Mouse (Mus musculus) adrenal gland, postnatal 10 days (tissue): ENCODE results near the gene Hoxd12. TPM values are rescaled to one million over a fixed set of nuclear protein-coding genes. Genes with fewer than 3 reads are reported as not detected.

Experiments
- DNase-seq: peaks from one replicate; pipeline ENCODE4 v3.0.0; 2021; ENCODE audit warnings: mixed read lengths
- total RNA-seq, 2 experiments: library from RNA; stranded (reverse); gene quantifications; 2 replicates each; pipeline ENCODE4 v1.2.3; 2021

Hoxd12 gene
- total RNA-seq, 2 experiments from 2014 or later: not detected

GRCm38 (mm10) chr2:74695813-74696430 lies 21.1 kb downstream of the Hoxd12 start:
- no peak for DNase-seq

- no peak for DNase-seq
These were observed 21.9 kb downstream of the Hoxd12 start for GRCm38 (mm10) chr2:74696442-74697335.

- DNase-seq: peak; percentile 78
These were observed 22.8 kb downstream of the Hoxd12 start, which contains the start of gene Hoxd9 for GRCm38 (mm10) chr2:74697567-74698121. Gene Hoxd9 (plus strand): TSS chr2:74697727.

GRCm38 (mm10) chr2:74698201-74699052 lies 23.6 kb downstream of the Hoxd12 start:
- peak; percentile 49 for DNase-seq

- no peak for DNase-seq
These were observed 24.2 kb downstream of the Hoxd12 start for GRCm38 (mm10) chr2:74699053-74699430.

- no peak for DNase-seq
These were observed 25.1 kb downstream of the Hoxd12 start for GRCm38 (mm10) chr2:74699664-74700545.

GRCm38 (mm10) chr2:74700546-74701112 lies 25.8 kb downstream of the Hoxd12 start:
- DNase-seq: no peak

GRCm38 (mm10) chr2:74701949-74702819 lies 27.4 kb downstream of the Hoxd12 start:
- peak; percentile 90 for DNase-seq

GRCm38 (mm10) chr2:74702820-74703219 lies 28.0 kb downstream of the Hoxd12 start:
- no peak for DNase-seq

GRCm38 (mm10) chr2:74703317-74703716 lies 28.5 kb downstream of the Hoxd12 start:
- no peak for DNase-seq

- peak; percentile 23 for DNase-seq
These were observed 29.0 kb downstream of the Hoxd12 start for GRCm38 (mm10) chr2:74703720-74704392.

GRCm38 (mm10) chr2:74704393-74704998 lies 29.7 kb downstream of the Hoxd12 start, which contains the start of gene Hoxd8:
Gene Hoxd8 (plus strand): TSS chr2:74704615.
- peak; percentile 88 for DNase-seq

GRCm38 (mm10) chr2:74704999-74705466 lies 30.2 kb downstream of the Hoxd12 start:
- DNase-seq: peak; percentile 68

- DNase-seq: peak; percentile 78
These were observed 30.8 kb downstream of the Hoxd12 start for GRCm38 (mm10) chr2:74705467-74706089.

GRCm38 (mm10) chr2:74706393-74706960 lies 31.7 kb downstream of the Hoxd12 start:
- no peak for DNase-seq

GRCm38 (mm10) chr2:74707599-74707998 lies 32.8 kb downstream of the Hoxd12 start:
- peak; percentile 3 for DNase-seq

GRCm38 (mm10) chr2:74708676-74709075 lies 33.9 kb downstream of the Hoxd12 start:
- DNase-seq: peak; percentile 60
